Mouse (Mus musculus) intestine, postnatal 0 days (tissue): ENCODE measurements at regions not wholly inside any gene's neighbourhood (a gene's known extent, or its start where the extent isn't known, plus 50 kb on each side); places are given as distances from the start of the nearest gene placed in this dataset.

Source experiments
- ATAC-seq: fragments of 200-750 bp; cut with Nextera tagmentation; 2 replicates; pipeline ENCODE4 v1.8.0; 2017; ENCODE audit warnings: mild to moderate bottlenecking, moderate TSS enrichment, moderate library complexity
- H3K27ac ChIP-seq: fragments of 300-500 bp; sonication (generic); 2 replicates; pipeline ENCODE4 v1.5.1; 2014; ENCODE audit warnings: mild to moderate bottlenecking, low read depth, low read length, moderate library complexity
- H3K27me3 ChIP-seq: fragments of 300-500 bp; sonication (generic); replicated peaks from 2 replicates; pipeline ENCODE4 v1.6.1; 2014; ENCODE audit warnings: low read length, mixed read lengths; ENCODE audit not compliant: control insufficient read depth, insufficient read depth
- H3K36me3 ChIP-seq: fragments of 300-500 bp; sonication (generic); 2 replicates; pipeline ENCODE4 v1.6.1; 2014; ENCODE audit warnings: mild to moderate bottlenecking, moderate library complexity; ENCODE audit not compliant: control insufficient read depth, insufficient read depth
- H3K4me1 ChIP-seq: fragments of 300-500 bp; sonication (generic); replicated peaks from 2 replicates; pipeline ENCODE4 v1.6.1; 2014; ENCODE audit warnings: antibody characterized with exemption, low read length, mixed read lengths; ENCODE audit not compliant: control insufficient read depth, insufficient read depth
- H3K4me2 ChIP-seq: fragments of 300-500 bp; sonication (generic); replicated peaks from 2 replicates; pipeline ENCODE4 v1.6.1; 2014; ENCODE audit warnings: low read depth, mild to moderate bottlenecking, moderate library complexity
- H3K4me3 ChIP-seq: fragments of 300-500 bp; sonication (generic); 2 replicates; pipeline ENCODE4 v1.5.1; 2014; ENCODE audit warnings: low read depth, low read length
- H3K9ac ChIP-seq: fragments of 300-500 bp; sonication (generic); 2 replicates; pipeline ENCODE4 v1.6.1; 2014; ENCODE audit warnings: mild to moderate bottlenecking, low read depth, low read length
- H3K9me3 ChIP-seq: fragments of 300-500 bp; sonication (generic); 2 replicates; pipeline ENCODE4 v1.6.1; 2016; ENCODE audit warnings: mixed run types; ENCODE audit not compliant: control insufficient read depth
- CTCF ChIP-seq: sonication (generic); IDR thresholded peaks from 2 replicates; pipeline ENCODE4 v1.5.1; 2016; ENCODE audit warnings: low read depth, mild to moderate bottlenecking, control low read depth, antibody characterized with exemption, moderate library complexity
- WGBS: fragments of 180-500 bp; shearing (Covaris S2); extraction: QIAGEN DNeasy Blood & Tissue Kit; methylation state at CpG from one replicate; pipeline ENCODE4 v1.1.7; 2014; 5-methylcytosine and 5-hydroxymethylcytosine counted together

DNA sequence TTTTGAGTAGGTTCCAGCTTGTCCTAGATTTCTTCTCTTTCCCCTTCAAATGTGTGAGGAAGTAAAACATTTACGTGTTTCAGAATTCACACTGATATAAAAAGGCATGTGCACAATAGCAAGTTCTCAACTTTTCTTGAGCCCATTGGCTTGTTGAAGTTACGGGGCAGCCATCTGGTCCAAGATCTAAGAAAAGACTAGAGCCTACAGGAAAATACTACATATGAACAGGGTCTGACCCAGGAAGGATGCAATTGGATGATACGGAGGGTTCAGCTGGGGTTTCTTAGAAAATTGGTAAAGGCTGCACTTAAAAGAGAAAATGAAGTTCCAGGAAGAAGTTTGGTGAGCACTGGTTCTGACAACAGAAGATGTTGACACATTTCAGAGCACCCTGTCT, 276.5 kb downstream of the Anxa1 start:
- Histone ChIP-seq H3K36me3 (no peaks in the 10 kb centered on the region), H3K4me3 (no peak overlapping the region), H3K4me2 (no peak overlapping the region), H3K9me3 (no peaks in the 10 kb centered on the region), H3K4me1 (no peaks in the 10 kb centered on the region), H3K9ac (no peak overlapping the region), H3K27me3 (no peaks in the 10 kb centered on the region), H3K27ac (no peak overlapping the region)
- ATAC-seq, result no peak
- TF ChIP-seq CTCF, result no peak
- 90% methylated on average over 3 of the region's 3 CpGs for WGBS
